ENCODE assay signal across 25 mouse cellular contexts in genomic region chr10:118711951-118712350, GRCm38 (mm10).
DNase-seq lines count a peak whose midpoint lies in the region; ATAC-seq and TF ChIP-seq lines count a peak whose summit lies in the region.
"Had no signal": no experiment of that assay in that cellular context is flagged by ENCODE, and none has a peak within 500 bp of the region (broad histone marks: within the 10 kb centered on the region; RNA-seq: fewer than 3 reads in every experiment).

No protein-coding gene starts in this region.

- ATAC-seq in heart, embryonic 11.5 days (replicated peaks; ENCODE audit: insufficient number of reproducible peaks, low FRiP score, low TSS enrichment) = no peak
- 0 out of 2 replicates have a peak, but pooled peaks have one; percentile 17 for ATAC-seq in kidney, postnatal 0 days (replicated peaks; ENCODE audit: low FRiP score, low read depth)
- no peak for ATAC-seq in kidney, embryonic 15.5 days (replicated peaks; ENCODE audit: low FRiP score)
- ATAC-seq in heart, embryonic 15.5 days (replicated peaks; ENCODE audit: insufficient number of reproducible peaks, insufficient read depth, low FRiP score, low read depth) = no peak
- no peak for ATAC-seq in forebrain, postnatal 0 days
- ATAC-seq: liver, embryonic 12.5 days had no signal

- no peaks in the 10 kb centered on the region for H3K9me3 ChIP-seq in heart, embryonic 11.5 days (replicated peaks; ENCODE audit: control insufficient read depth, low read length)
- H3K9me3 ChIP-seq in kidney, postnatal 0 days (replicated peaks; ENCODE audit: low read length) = no peaks in the 10 kb centered on the region
- H3K9me3 ChIP-seq in kidney, embryonic 15.5 days (replicated peaks) = no peaks in the 10 kb centered on the region
- no peaks in the 10 kb centered on the region for H3K9me3 ChIP-seq in heart, embryonic 15.5 days (replicated peaks)
- no peaks in the 10 kb centered on the region for H3K9me3 ChIP-seq in forebrain, postnatal 0 days (ENCODE audit: low read length)
- H3K9me3 ChIP-seq: embryonic facial prominence, embryonic 13.5 days; forebrain, embryonic 12.5 days; limb, embryonic 12.5 days; liver, embryonic 12.5 days; midbrain, embryonic 12.5 days had no signal

- DNase-seq in heart, adult 2 months = peak in 1 of 2 experiments; percentile 15
- DNase-seq in kidney, postnatal 0 days (ENCODE audit: low spot score) = peak; percentile 35
- DNase-seq in heart, postnatal 4 days = peak; percentile 11
- no peak for DNase-seq in forebrain, postnatal 0 days
- DNase-seq: adrenal gland, postnatal 14 days; cerebellum, adult 8-10 months; cerebellum, postnatal 36 days; embryo, embryonic 11 days; kidney, adult 18-20 months; kidney, postnatal 25 days; layer of hippocampus, postnatal 36 days; lung, adult 18-20 months; lung, postnatal 10 days; thymus, adult 2 months; thymus, postnatal 4 days had no signal

- H3K27me3 ChIP-seq in heart, adult 2 months (ENCODE audit: control insufficient read depth, insufficient read depth, low read length) = no peaks in the 10 kb centered on the region
- no peaks in the 10 kb centered on the region for H3K27me3 ChIP-seq in heart, embryonic 11.5 days (ENCODE audit: control insufficient read depth, insufficient read depth, low read length)
- no peaks in the 10 kb centered on the region for H3K27me3 ChIP-seq in kidney, postnatal 0 days (ENCODE audit: insufficient read depth, low read length)
- H3K27me3 ChIP-seq in kidney, embryonic 15.5 days = no peaks in the 10 kb centered on the region
- H3K27me3 ChIP-seq in heart, embryonic 15.5 days = no peaks in the 10 kb centered on the region
- no peaks in the 10 kb centered on the region for H3K27me3 ChIP-seq in forebrain, postnatal 0 days (ENCODE audit: insufficient read depth, low read length)
- H3K27me3 ChIP-seq: embryonic facial prominence, embryonic 13.5 days; forebrain, embryonic 12.5 days; liver, embryonic 12.5 days; midbrain, embryonic 12.5 days had no signal

- H3K36me3 ChIP-seq in heart, adult 2 months (ENCODE audit: control insufficient read depth, insufficient read depth, low read length) = no peaks in the 10 kb centered on the region
- no peaks in the 10 kb centered on the region for H3K36me3 ChIP-seq in heart, embryonic 11.5 days (ENCODE audit: control insufficient read depth, insufficient read depth, low read length)
- no peaks in the 10 kb centered on the region for H3K36me3 ChIP-seq in kidney, postnatal 0 days (ENCODE audit: insufficient read depth, low read length)
- no peaks in the 10 kb centered on the region for H3K36me3 ChIP-seq in kidney, embryonic 15.5 days
- no peaks in the 10 kb centered on the region for H3K36me3 ChIP-seq in heart, embryonic 15.5 days
- no peaks in the 10 kb centered on the region for H3K36me3 ChIP-seq in forebrain, postnatal 0 days (ENCODE audit: insufficient read depth)
- H3K36me3 ChIP-seq: embryonic facial prominence, embryonic 13.5 days; forebrain, embryonic 12.5 days; limb, embryonic 12.5 days; liver, embryonic 12.5 days; midbrain, embryonic 12.5 days had no signal

- peaks cover 3% of the 10 kb centered on the region for H3K4me1 ChIP-seq in heart, adult 2 months (ENCODE audit: control insufficient read depth, insufficient read depth, low read length)
- H3K4me1 ChIP-seq in heart, embryonic 11.5 days (ENCODE audit: control insufficient read depth, insufficient read depth, low read length) = peaks cover 11% of the 10 kb centered on the region
- no peaks in the 10 kb centered on the region for H3K4me1 ChIP-seq in kidney, postnatal 0 days (replicated peaks; ENCODE audit: insufficient read depth, low read length)
- peaks cover 15% of the 10 kb centered on the region for H3K4me1 ChIP-seq in kidney, embryonic 15.5 days
- peaks cover 18% of the 10 kb centered on the region for H3K4me1 ChIP-seq in heart, embryonic 15.5 days (replicated peaks)
- H3K4me1 ChIP-seq in forebrain, postnatal 0 days (ENCODE audit: insufficient read depth) = peaks cover 5% of the 10 kb centered on the region; the same call in 1 of the 2 replicates
- H3K4me1 ChIP-seq: embryonic facial prominence, embryonic 13.5 days had no signal

- H3K4me3 ChIP-seq in heart, adult 2 months = no peak overlapping the region
- H3K4me3 ChIP-seq in heart, embryonic 11.5 days (ENCODE audit: low read depth, low read length) = no peak overlapping the region
- no peak overlapping the region for H3K4me3 ChIP-seq in kidney, postnatal 0 days (replicated peaks; ENCODE audit: low read depth, low read length)
- no peak overlapping the region for H3K4me3 ChIP-seq in kidney, embryonic 15.5 days (replicated peaks)
- H3K4me3 ChIP-seq in heart, embryonic 15.5 days = no peak overlapping the region
- no peak overlapping the region for H3K4me3 ChIP-seq in forebrain, postnatal 0 days (ENCODE audit: low read depth, low read length)
- H3K4me3 ChIP-seq: embryonic facial prominence, embryonic 13.5 days; erythroblast, embryonic 14.5 days; forebrain, embryonic 12.5 days; limb, embryonic 12.5 days; liver, embryonic 12.5 days; midbrain, embryonic 12.5 days had no signal

- H3K9ac ChIP-seq in heart, adult 2 months (ENCODE audit: low read depth, low read length) = no peak overlapping the region
- no peak overlapping the region for H3K9ac ChIP-seq in heart, embryonic 11.5 days (ENCODE audit: low read depth, low read length)
- H3K9ac ChIP-seq in kidney, postnatal 0 days (ENCODE audit: low read depth, low read length) = no peak overlapping the region
- H3K9ac ChIP-seq in kidney, embryonic 15.5 days = no peak overlapping the region
- no peak overlapping the region for H3K9ac ChIP-seq in heart, embryonic 15.5 days
- no peak overlapping the region for H3K9ac ChIP-seq in forebrain, postnatal 0 days
- H3K9ac ChIP-seq: embryonic facial prominence, embryonic 13.5 days; forebrain, embryonic 12.5 days; limb, embryonic 12.5 days; liver, embryonic 12.5 days; midbrain, embryonic 12.5 days had no signal

- TF ChIP-seq EP300 in heart, adult 2 months (IDR thresholded peaks at IDR 0.05; ENCODE audit: insufficient read depth, low read depth, low read length) = no peak

- no peaks in the 10 kb centered on the region for H3K79me2 ChIP-seq in heart, adult 2 months (replicated peaks; ENCODE audit: control insufficient read depth, insufficient read depth, low read length)

- H3K27ac ChIP-seq in heart, adult 2 months = peak overlapping the region; percentile 32; the same call in 1 of the 2 replicates
- no peak overlapping the region for H3K27ac ChIP-seq in heart, embryonic 11.5 days (ENCODE audit: low read depth, low read length)
- no peak overlapping the region for H3K27ac ChIP-seq in kidney, postnatal 0 days
- no peak overlapping the region for H3K27ac ChIP-seq in kidney, embryonic 15.5 days
- H3K27ac ChIP-seq in heart, embryonic 15.5 days = peak overlapping the region; percentile 7; the same call in 1 of the 2 replicates
- H3K27ac ChIP-seq in forebrain, postnatal 0 days (ENCODE audit: low read depth, low read length) = no peak overlapping the region
- H3K27ac ChIP-seq: embryonic facial prominence, embryonic 13.5 days; forebrain, embryonic 12.5 days; limb, embryonic 12.5 days; liver, embryonic 12.5 days; midbrain, embryonic 12.5 days; stomach, postnatal 0 days had no signal

- no peak overlapping the region for H3K4me2 ChIP-seq in heart, embryonic 11.5 days
- no peak overlapping the region for H3K4me2 ChIP-seq in kidney, postnatal 0 days (ENCODE audit: low read length)
- H3K4me2 ChIP-seq in kidney, embryonic 15.5 days = no peak overlapping the region
- H3K4me2 ChIP-seq in heart, embryonic 15.5 days = no peak overlapping the region
- H3K4me2 ChIP-seq in forebrain, postnatal 0 days (ENCODE audit: low read depth) = no peak overlapping the region
- H3K4me2 ChIP-seq: embryonic facial prominence, embryonic 13.5 days; forebrain, embryonic 12.5 days; limb, embryonic 12.5 days; liver, embryonic 12.5 days; midbrain, embryonic 12.5 days had no signal

- WGBS in heart, adult 2 months = 54% methylated on average over 10 of the region's 10 CpGs
- WGBS in heart, embryonic 11.5 days (ENCODE audit: insufficient replicate concordance) = 67% methylated on average over 10 of the region's 10 CpGs
- WGBS in kidney, postnatal 0 days = 37% methylated on average over 10 of the region's 10 CpGs
- WGBS in kidney, embryonic 15.5 days = 37% methylated on average over 10 of the region's 10 CpGs
- WGBS in heart, embryonic 15.5 days = 57% methylated on average over 10 of the region's 10 CpGs
- WGBS in forebrain, postnatal 0 days = 81% methylated on average over 10 of the region's 10 CpGs

- TF ChIP-seq POLR2A in heart, adult 2 months (IDR thresholded peaks at IDR 0.05; ENCODE audit: insufficient read depth, low read depth, low read length) = no peak

- TF ChIP-seq CTCF in heart, adult 2 months (IDR thresholded peaks at IDR 0.05) = no peak
- no peak for TF ChIP-seq CTCF in kidney, postnatal 0 days (IDR thresholded peaks at IDR 0.05; ENCODE audit: low read depth)
- no peak for TF ChIP-seq CTCF in forebrain, postnatal 0 days (IDR thresholded peaks at IDR 0.05; ENCODE audit: low read depth)

- intact Hi-C loops in heart, adult 2 months (cut with DNase I) = loop anchor here (5.0 kb wide), 1 partner anchor 85 kb away; no protein-coding TSS in a partner anchor

Comparison
In these comparisons a context has a peak if more than half of its experiments do, and no peak if none do; other contexts are left out.
1. H3K27ac ChIP-seq: peak in heart, adult 2 months (single experiment) and heart, embryonic 15.5 days (single experiment); none in heart, embryonic 11.5 days (single experiment), kidney, postnatal 0 days (single experiment), kidney, embryonic 15.5 days (single experiment) and forebrain, postnatal 0 days (single experiment).